Mouse (Mus musculus): Measurements from ENCODE around the gene Foxn3. TPM values are rescaled to one million over a fixed set of nuclear protein-coding genes. Genes with fewer than 3 reads are reported as not detected.

Gene Foxn3
- total and polyA plus RNA-seq, 3 experiments = 9.7 to 26.8 (median 11.0) TPM

GRCm38 (mm10) chr12:99564301-99564910 lies 1.0 kb upstream of the Foxn3 start (continued):
- TF ChIP-seq USF2 (conservative IDR thresholded peaks at IDR 0.05; ENCODE audit: low read depth, low read length) (no peak), POLR2AphosphoS2 (IDR thresholded peaks at IDR 0.05; ENCODE audit: low read depth, low read length) (no peak), EP300 (IDR thresholded peaks at IDR 0.05; ENCODE audit: low read length) (peak; percentile 47), ZMIZ1 (IDR thresholded peaks at IDR 0.05; ENCODE audit: low read depth, low read length) (no peak), ELF1 (IDR thresholded peaks at IDR 0.05; ENCODE audit: low read depth, low read length) (no peak), CTCF (conservative IDR thresholded peaks at IDR 0.05 in 1 of 2, IDR thresholded peaks at IDR 0.05 in 1 of 2; ENCODE audit: low read depth in 2 of 2, low read length in 2 of 2) (no peak), TCF12 (IDR thresholded peaks at IDR 0.05; ENCODE audit: low read depth, low read length) (peak; percentile 49; the same call in 1 of the 2 replicates), MYC (IDR thresholded peaks at IDR 0.05; ENCODE audit: low read depth, low read length) (no peak)

GRCm38 (mm10) chr12:99562867-99563189 lies 554 bp downstream of the Foxn3 start:
- peaks cover 0 to 31% of the 10 kb centered on the region in 2 experiments; a peak in 2 of 4 replicates for H3K4me1 ChIP-seq (ENCODE audit: control insufficient read depth in 1 of 2, insufficient read depth in 2 of 2)
- peaks cover 0 to 15% of the 10 kb centered on the region in 2 experiments for H3K36me3 ChIP-seq (replicated peaks in 1 of 2; ENCODE audit: control insufficient read depth in 1 of 2, insufficient read depth in 1 of 2, low read length in 1 of 2)
- no peak for DNase-seq (ENCODE audit: extremely low read depth)
- no peaks in the 10 kb centered on the region for H3K27me3 ChIP-seq (replicated peaks)
- H3K9me3 ChIP-seq (replicated peaks; ENCODE audit: low read length) = no peaks in the 10 kb centered on the region
- peaks cover 34% of the 10 kb centered on the region for H3K79me2 ChIP-seq (replicated peaks; ENCODE audit: control insufficient read depth, extremely low read depth, insufficient read depth, poor library complexity, severe bottlenecking)
- peak overlapping the region; percentile 67 to 93 (median 78) for H3K4me3 ChIP-seq (replicated peaks in 1 of 3; ENCODE audit: low read depth in 2 of 3, low read length in 2 of 3, poor library complexity in 1 of 3)
- peak overlapping the region; percentile 86 for H3K9ac ChIP-seq (ENCODE audit: insufficient read depth, low read depth)
- peak overlapping the region; percentile 99; the same call in 1 of the 2 replicates for H3K4me2 ChIP-seq (ENCODE audit: insufficient read depth, low read depth, poor library complexity, severe bottlenecking)
- no peak overlapping the region for H3K27ac ChIP-seq (ENCODE audit: insufficient read depth, low read depth)
- TF ChIP-seq CHD2 (IDR thresholded peaks at IDR 0.05; ENCODE audit: low read length) (no peak), MAX (IDR thresholded peaks at IDR 0.05; ENCODE audit: low read length) (no peak), ELF1 (IDR thresholded peaks at IDR 0.05; ENCODE audit: low read depth, low read length) (no peak), POLR2A (IDR thresholded peaks at IDR 0.05; ENCODE audit: low read depth, low read length) (no peak), NRF1 (IDR thresholded peaks at IDR 0.05; ENCODE audit: low read depth, low read length) (no peak), UBTF (IDR thresholded peaks at IDR 0.05; ENCODE audit: low read depth, low read length) (no peak), ETS1 (conservative IDR thresholded peaks at IDR 0.05; ENCODE audit: low read depth, low read length) (no peak), MXI1 (IDR thresholded peaks at IDR 0.05; ENCODE audit: low read depth, low read length) (no peak), SMC3 (IDR thresholded peaks at IDR 0.05; ENCODE audit: low read depth, low read length) (no peak), USF2 (conservative IDR thresholded peaks at IDR 0.05; ENCODE audit: low read depth, low read length) (no peak), BHLHE40 (IDR thresholded peaks at IDR 0.05; ENCODE audit: low read depth, low read length) (no peak; the same call in 1 of the 2 replicates), PAX5 (IDR thresholded peaks at IDR 0.05; ENCODE audit: low read length) (no peak), POLR2AphosphoS2 (IDR thresholded peaks at IDR 0.05; ENCODE audit: low read depth, low read length) (no peak), IRF4 (IDR thresholded peaks at IDR 0.05; ENCODE audit: low read depth, low read length) (no peak), JUN (IDR thresholded peaks at IDR 0.05; ENCODE audit: insufficient read depth, low read depth, low read length) (no peak), HCFC1 (IDR thresholded peaks at IDR 0.05; ENCODE audit: low read depth, low read length) (no peak), MYC (IDR thresholded peaks at IDR 0.05; ENCODE audit: low read depth, low read length) (no peak), USF1 (IDR thresholded peaks at IDR 0.05; ENCODE audit: low read depth, low read length) (no peak), KAT2A (IDR thresholded peaks at IDR 0.05; ENCODE audit: insufficient replicate concordance, low read length) (no peak), ZMIZ1 (IDR thresholded peaks at IDR 0.05; ENCODE audit: low read depth, low read length) (no peak)
- in situ Hi-C loops (cut with MboI; ENCODE audit: low pct_ligation_motif_present, low pct_unique_long_range_greater_than_20kb, low sequenced_read_pairs) = loop anchor here (5.0 kb wide), 1 partner anchor 64 kb away; no protein-coding TSS in a partner anchor
- dilution Hi-C loops (cut with MboI; ENCODE audit: extremely low pct_ligation_motif_present, extremely low pct_unique_long_range_greater_than_20kb, low sequenced_read_pairs) = no loop called here

Measured in CH12.LX (cell line).